Mouse (Mus musculus) stomach, postnatal 0 days (tissue): Measurements from ENCODE around the gene Xpc.

Experiments used
- CTCF ChIP-seq: IDR thresholded peaks from 2 replicates; pipeline ENCODE4 v1.5.1; 2016; ENCODE audit warnings: antibody characterized with exemption, low read depth, mild to moderate bottlenecking, moderate library complexity
- EP300 ChIP-seq: optimal IDR thresholded peaks from 2 replicates; pipeline ENCODE3; 2016; ENCODE audit warnings: antibody characterized with exemption

DNA sequence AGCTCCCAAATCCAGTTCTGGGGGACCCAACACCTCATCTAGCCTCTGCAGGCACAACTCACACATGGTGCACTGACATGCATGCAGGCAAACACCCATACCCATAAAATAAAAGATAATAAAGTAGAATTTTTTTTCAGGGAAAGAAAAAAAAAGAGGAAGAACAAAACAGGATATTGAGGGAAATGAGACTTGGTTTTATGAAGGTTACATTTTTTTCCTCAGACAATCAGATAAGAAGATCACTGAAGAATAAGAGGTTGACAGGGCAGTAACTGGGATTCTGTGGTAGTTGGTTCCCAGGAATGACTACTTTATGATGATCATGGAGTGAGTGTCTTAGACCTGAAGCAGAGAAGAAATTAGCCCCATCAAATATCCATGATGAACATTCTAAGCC lies 1.6 kb downstream of the Xpc start:
- TF ChIP-seq CTCF (no peak), EP300 (no peak)
